Mouse (Mus musculus) intestine, embryonic 15.5 days (tissue): ENCODE results near the gene AC161166.1. TPM values are rescaled to one million over a fixed set of nuclear protein-coding genes. Genes with fewer than 3 reads are reported as not detected.

Experiments
- ATAC-seq: fragments of 200-750 bp; cut with Nextera tagmentation; 2 replicates; pipeline ENCODE4 v1.8.0; 2017; ENCODE audit warnings: moderate TSS enrichment, moderate library complexity
- H3K27ac ChIP-seq: fragments of 300-500 bp; sonication (generic); 2 replicates; pipeline ENCODE4 v1.5.1; 2015; ENCODE audit warnings: mild to moderate bottlenecking, inconsistent platforms
- H3K27me3 ChIP-seq: fragments of 300-500 bp; sonication (generic); replicated peaks from 2 replicates; pipeline ENCODE4 v1.6.1; 2015; ENCODE audit warnings: inconsistent platforms
- H3K36me3 ChIP-seq: fragments of 300-500 bp; sonication (generic); 2 replicates; pipeline ENCODE4 v1.6.1; 2015; ENCODE audit warnings: inconsistent platforms
- H3K4me1 ChIP-seq: fragments of 300-500 bp; sonication (generic); replicated peaks from 2 replicates; pipeline ENCODE4 v1.6.1; 2015; ENCODE audit warnings: inconsistent platforms
- H3K4me2 ChIP-seq: fragments of 300-500 bp; sonication (generic); replicated peaks from 2 replicates; pipeline ENCODE4 v1.6.1; 2015; ENCODE audit warnings: mild to moderate bottlenecking, inconsistent platforms
- H3K4me3 ChIP-seq: fragments of 300-500 bp; sonication (generic); replicated peaks from 2 replicates; pipeline ENCODE4 v1.5.1; 2015; ENCODE audit warnings: inconsistent platforms
- H3K9ac ChIP-seq: fragments of 300-500 bp; sonication (generic); 2 replicates; pipeline ENCODE4 v1.6.1; 2015; ENCODE audit warnings: inconsistent platforms
- H3K9me3 ChIP-seq: fragments of 300-500 bp; sonication (generic); 2 replicates; pipeline ENCODE4 v1.6.1; 2016; ENCODE audit warnings: inconsistent platforms
- WGBS: fragments of 180-500 bp; shearing (Covaris S2); methylation state at CpG from one replicate; pipeline ENCODE4 v1.1.7; 2015; 5-methylcytosine and 5-hydroxymethylcytosine counted together
- polyA plus RNA-seq: library from polyadenylated mRNA; unstranded; fragments of >200 nt; fragmentation: Nextera tagmentation; extraction: Ambion mirVana; gene quantifications from 2 replicates; pipeline ENCODE4 v1.2.1, GENCODE M21; 2015

Gene AC161166.1
- 0.14 and 0.24 TPM in 2 replicates for polyA plus RNA-seq

DNA sequence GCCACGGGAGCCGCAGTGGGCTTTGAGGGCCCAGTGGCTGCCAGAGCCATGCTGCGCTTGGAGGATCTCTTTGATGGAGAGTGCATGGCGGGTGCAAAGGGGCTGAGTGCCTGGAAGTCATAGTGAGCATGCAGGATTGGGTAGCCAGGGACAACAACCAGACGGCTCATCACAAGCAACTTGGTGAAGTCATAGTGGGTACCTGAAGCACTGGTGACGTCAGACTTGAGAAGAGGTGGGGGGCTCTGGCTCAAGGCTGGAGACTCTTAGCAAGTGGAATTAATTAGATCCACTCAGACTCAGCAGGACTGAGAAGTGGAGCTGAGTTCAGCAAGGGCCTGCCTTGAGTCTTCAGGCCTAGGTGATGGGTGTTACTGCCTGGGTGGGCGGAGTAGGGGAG is at the start of gene AC161166.1:
AC161166.1 (minus strand) TSS at position 101 of the 400 bp plus-strand sequence.
- WGBS = 84% methylated on average over 7 of the region's 7 CpGs
- H3K9me3 ChIP-seq = no peaks in the 10 kb centered on the region
- no peaks in the 10 kb centered on the region for H3K27me3 ChIP-seq
- H3K4me3 ChIP-seq = no peak within 1 kb of the TSS
- no peak for ATAC-seq
- peaks cover 10% of the 10 kb centered on the region; the same call in 1 of the 2 replicates for H3K4me1 ChIP-seq
- no peak within 1 kb of the TSS for H3K27ac ChIP-seq
- no peak within 1 kb of the TSS for H3K4me2 ChIP-seq
- H3K9ac ChIP-seq = no peak within 1 kb of the TSS
- H3K36me3 ChIP-seq = no peaks in the 10 kb centered on the region; the same call in 1 of the 2 replicates

DNA sequence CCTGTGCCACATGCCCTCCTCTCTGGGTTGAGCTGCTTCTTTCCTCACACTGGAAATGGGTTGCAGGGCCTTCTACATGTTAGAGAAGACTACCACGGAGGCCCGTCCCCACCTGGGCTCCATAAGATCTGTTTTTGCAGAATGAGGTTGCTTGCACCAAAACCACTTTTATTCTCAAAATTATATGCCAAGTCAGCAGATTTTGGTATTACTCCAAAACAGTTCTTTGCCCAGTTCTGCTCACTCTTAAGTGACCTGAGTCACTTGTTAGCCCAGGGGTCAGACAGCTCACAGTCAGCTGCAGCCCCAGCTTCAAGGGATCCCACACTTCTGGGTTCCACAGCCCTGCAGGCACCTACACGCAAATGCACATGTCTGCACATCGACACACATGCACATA is 49.2 kb upstream of the AC161166.1 start:
- no peak overlapping the region for H3K9ac ChIP-seq
- ATAC-seq = no peak
- WGBS = 95% methylated on average over 4 of the region's 4 CpGs
- peaks cover 28% of the 10 kb centered on the region for H3K36me3 ChIP-seq
- no peaks in the 10 kb centered on the region for H3K9me3 ChIP-seq
- H3K4me3 ChIP-seq = no peak overlapping the region
- no peak overlapping the region for H3K4me2 ChIP-seq
- H3K4me1 ChIP-seq = no peaks in the 10 kb centered on the region
- no peak overlapping the region for H3K27ac ChIP-seq
- no peaks in the 10 kb centered on the region for H3K27me3 ChIP-seq

DNA sequence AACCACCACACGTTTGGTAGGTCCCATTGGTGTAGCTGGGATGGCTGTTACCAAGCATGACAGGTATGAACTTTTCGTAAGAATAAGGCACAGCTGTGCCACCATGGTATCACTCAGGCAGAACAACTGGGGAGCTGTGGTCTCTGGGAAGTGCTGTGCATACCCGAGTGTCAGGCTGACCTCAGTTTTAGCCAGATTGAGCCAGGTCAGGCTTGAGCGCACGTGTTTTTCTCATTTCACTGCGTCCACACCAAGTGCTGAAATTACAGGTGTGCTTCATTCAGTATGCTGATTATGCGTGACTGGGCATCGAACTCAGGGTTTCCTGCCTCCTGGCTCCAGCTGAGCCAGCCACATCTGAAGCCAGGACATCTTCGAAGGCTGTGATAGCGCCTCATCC is 43.5 kb upstream of the AC161166.1 start:
- Histone ChIP-seq H3K9ac (no peak overlapping the region), H3K27me3 (no peaks in the 10 kb centered on the region), H3K36me3 (0 out of 2 replicates have a peak, but pooled peaks cover 14% of the 10 kb centered on the region), H3K9me3 (no peaks in the 10 kb centered on the region), H3K27ac (no peak overlapping the region), H3K4me1 (no peaks in the 10 kb centered on the region), H3K4me2 (no peak overlapping the region), H3K4me3 (no peak overlapping the region)
- WGBS = 92% methylated on average over 10 of the region's 10 CpGs
- ATAC-seq = no peak

DNA sequence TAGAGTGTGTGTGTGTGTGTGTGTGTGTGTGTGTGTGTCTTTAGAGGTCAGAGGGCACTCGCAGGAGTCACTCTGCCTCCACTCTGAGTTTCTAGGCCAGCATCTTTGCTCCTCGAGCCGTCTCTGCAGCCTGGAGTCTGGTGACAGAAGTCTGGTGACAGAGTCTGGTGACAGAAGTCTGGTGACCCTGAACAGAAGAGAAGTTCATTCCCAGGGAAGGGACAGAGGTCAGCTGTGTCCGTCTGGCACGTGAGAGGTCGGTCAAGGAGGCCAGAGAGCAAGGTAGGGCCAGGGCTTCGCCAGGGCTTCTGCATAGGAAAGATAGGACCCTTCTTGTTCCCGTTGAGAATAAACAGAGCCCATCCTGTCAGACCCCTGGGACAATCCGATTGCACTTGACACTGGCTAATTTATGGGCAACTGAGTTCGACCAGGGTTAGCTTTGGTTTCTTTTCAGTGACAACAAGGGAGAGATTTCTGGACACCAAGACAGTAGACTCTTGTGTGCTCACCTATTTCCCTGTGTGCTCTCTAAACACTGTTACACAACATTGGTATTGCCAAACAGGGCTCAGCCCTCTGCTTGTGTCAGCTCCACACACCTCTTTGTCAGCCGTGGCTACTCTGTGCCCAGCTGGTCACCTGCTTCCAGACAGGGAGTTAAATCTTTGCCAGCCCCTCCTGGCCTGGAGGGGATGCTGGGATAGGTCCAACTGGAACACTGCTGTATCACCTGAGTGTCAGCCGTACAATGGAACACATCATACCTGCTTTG is 39.9 kb upstream of the AC161166.1 start:
- no peak for ATAC-seq
- H3K36me3 ChIP-seq = 0 out of 2 replicates have a peak, but pooled peaks cover 12% of the 10 kb centered on the region

DNA sequence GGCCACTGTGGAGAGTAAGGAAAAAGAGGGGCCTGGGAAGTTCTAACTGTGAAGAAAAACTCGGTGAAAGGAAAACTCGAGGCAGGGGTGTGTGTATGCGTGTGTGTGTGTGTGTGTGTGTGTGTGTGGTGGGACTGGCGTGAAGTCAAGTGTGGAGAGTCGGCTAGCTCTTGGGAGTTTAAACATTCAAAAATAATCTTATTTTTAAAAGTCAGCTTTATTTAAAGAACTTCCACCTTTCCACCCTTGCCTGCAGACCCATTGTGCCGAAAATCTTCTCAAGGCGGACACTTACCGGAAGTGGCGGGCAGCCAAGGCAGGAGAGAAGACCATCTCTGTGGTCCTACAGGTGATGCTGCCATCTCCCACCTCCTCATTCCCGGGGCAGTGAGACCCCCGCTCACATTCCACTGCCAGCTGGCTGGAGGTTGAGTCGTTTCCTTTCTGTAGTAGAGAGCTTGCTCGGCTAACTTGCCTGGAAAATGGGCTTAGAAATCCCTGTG is 35.3 kb upstream of the AC161166.1 start:
- peak overlapping the region; percentile 77 for H3K4me2 ChIP-seq
- H3K27ac ChIP-seq = peak overlapping the region; percentile 71; the same call in 1 of the 2 replicates
- no peak for ATAC-seq
- 0 out of 2 replicates have a peak, but pooled peaks cover 6% of the 10 kb centered on the region for H3K36me3 ChIP-seq
- H3K27me3 ChIP-seq = no peaks in the 10 kb centered on the region
- peak overlapping the region; percentile 79 for H3K9ac ChIP-seq
- peaks cover 12% of the 10 kb centered on the region for H3K4me1 ChIP-seq
- peak overlapping the region; percentile 85 for H3K4me3 ChIP-seq
- 23% methylated on average over 13 of the region's 13 CpGs for WGBS
- no peaks in the 10 kb centered on the region for H3K9me3 ChIP-seq

More for the DNA sequence above, 39.9 kb upstream of the AC161166.1 start:
- Histone ChIP-seq H3K4me2 (no peak overlapping the region), H3K27me3 (no peaks in the 10 kb centered on the region), H3K9me3 (no peaks in the 10 kb centered on the region), H3K4me1 (peaks cover 7% of the 10 kb centered on the region), H3K9ac (no peak overlapping the region), H3K4me3 (no peak overlapping the region), H3K27ac (no peak overlapping the region)
- 74% methylated on average over 12 of the region's 12 CpGs for WGBS

GRCm38 (mm10) chr7:24546634-24547389 is 34.6 kb upstream of the AC161166.1 start:
- Histone ChIP-seq H3K4me2 (peak overlapping the region; percentile 77), H3K9me3 (no peaks in the 10 kb centered on the region), H3K4me3 (peak overlapping the region; percentile 85), H3K27ac (peak overlapping the region; percentile 71), H3K27me3 (no peaks in the 10 kb centered on the region), H3K9ac (peak overlapping the region; percentile 79), H3K36me3 (0 out of 2 replicates have a peak, but pooled peaks cover 3% of the 10 kb centered on the region), H3K4me1 (peaks cover 12% of the 10 kb centered on the region)
- WGBS = under 1% methylated on average over 57 of the region's 57 CpGs
- peak; percentile 100 for ATAC-seq

DNA sequence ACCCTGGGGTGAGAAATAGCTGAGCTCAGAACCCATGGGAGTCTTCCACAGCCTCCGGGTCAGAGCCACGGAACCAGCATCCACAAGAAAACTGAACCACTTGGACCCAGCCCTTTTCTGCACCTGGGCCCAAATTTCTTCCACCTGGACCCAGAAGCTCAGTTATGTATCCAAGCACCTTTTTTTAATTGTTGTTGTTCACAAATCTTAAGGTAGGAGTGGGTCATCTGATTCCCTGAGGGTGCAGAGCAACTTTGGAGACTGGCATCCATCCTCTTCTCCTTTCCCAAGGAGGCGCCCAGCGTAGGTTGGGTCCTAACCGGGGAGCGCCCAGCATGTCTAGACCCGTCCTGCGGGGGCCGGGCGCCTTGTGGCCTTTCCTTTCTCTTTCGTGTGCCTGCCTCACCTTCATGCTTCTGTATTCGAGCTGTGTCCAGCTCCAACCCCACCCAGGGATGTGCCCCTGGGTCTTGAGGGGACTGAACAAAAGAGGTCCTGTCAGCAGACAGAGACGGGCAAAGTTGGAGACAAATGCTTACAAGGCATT is 33.9 kb upstream of the AC161166.1 start, which contains the start of the genes Pinlyp and Xrcc1:
Pinlyp (minus strand) TSS at position 51 of the 547 bp plus-strand sequence.
Xrcc1 (plus strand) TSS at position 222 of the 547 bp plus-strand sequence.
- Histone ChIP-seq H3K27me3 (no peaks in the 10 kb centered on the region), H3K4me2 (peak within 1 kb of the TSS; percentile 77), H3K4me1 (peaks cover 12% of the 10 kb centered on the region), H3K4me3 (peak within 1 kb of the TSS; percentile 85), H3K36me3 (0 out of 2 replicates have a peak, but pooled peaks cover 3% of the 10 kb centered on the region), H3K9me3 (no peaks in the 10 kb centered on the region), H3K9ac (peak within 1 kb of the TSS; percentile 79), H3K27ac (peak within 1 kb of the TSS; percentile 71)
- 33% methylated on average over 13 of the region's 13 CpGs for WGBS
- peak; percentile 12; the same call in 1 of the 2 replicates for ATAC-seq

DNA sequence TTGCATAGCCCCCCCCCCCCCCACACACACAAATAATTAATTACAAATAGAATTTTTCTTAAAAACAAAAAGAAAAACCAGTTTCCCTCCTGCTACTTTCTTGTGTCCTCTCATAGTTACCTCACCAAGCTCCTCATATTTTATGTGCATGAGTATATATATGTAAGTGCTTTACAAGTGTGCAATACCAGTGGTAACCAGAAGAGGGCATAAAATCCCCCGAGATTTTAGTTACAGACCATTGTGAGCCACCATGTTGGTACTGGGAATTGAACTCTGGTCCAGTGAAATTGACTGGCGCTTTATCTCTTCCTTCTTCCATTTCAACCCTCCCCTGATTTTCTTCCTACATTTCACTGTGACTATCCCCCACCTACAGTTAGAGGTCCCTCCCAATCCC is 32.3 kb upstream of the AC161166.1 start:
- Histone ChIP-seq H3K9me3 (no peaks in the 10 kb centered on the region), H3K4me3 (no peak overlapping the region), H3K36me3 (0 out of 2 replicates have a peak, but pooled peaks cover 3% of the 10 kb centered on the region), H3K4me1 (peaks cover 12% of the 10 kb centered on the region), H3K9ac (no peak overlapping the region), H3K27ac (no peak overlapping the region), H3K27me3 (no peaks in the 10 kb centered on the region), H3K4me2 (no peak overlapping the region)
- no peak for ATAC-seq
- 84% methylated on average over 2 of the region's 2 CpGs for WGBS

DNA sequence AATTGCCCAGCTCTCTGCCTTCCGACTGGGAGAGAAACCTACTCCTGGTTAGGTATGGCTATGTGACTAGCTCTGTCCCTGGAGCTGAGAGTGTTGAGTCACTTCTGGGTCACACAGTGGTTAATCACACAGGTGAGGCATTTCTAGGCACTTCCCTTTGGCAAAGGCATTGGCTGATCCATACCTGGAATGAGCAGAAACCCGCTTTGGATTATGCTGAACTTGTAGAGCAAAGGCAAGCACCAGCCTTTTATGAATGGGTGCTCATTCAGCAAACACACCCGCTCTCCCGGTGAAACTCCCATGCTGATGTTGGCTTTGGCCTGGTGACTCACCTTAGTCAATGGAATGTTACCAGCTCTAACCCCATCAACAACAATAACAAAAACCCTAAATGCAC is 27.4 kb upstream of the AC161166.1 start:
- 89% methylated on average over 4 of the region's 4 CpGs for WGBS
- Histone ChIP-seq H3K27ac (no peak overlapping the region), H3K9me3 (no peaks in the 10 kb centered on the region), H3K4me2 (no peak overlapping the region), H3K4me1 (no peaks in the 10 kb centered on the region), H3K36me3 (peaks cover 8% of the 10 kb centered on the region; the same call in 1 of the 2 replicates), H3K4me3 (no peak overlapping the region), H3K9ac (no peak overlapping the region), H3K27me3 (no peaks in the 10 kb centered on the region)
- ATAC-seq = no peak

- Histone ChIP-seq H3K4me3 (no peak overlapping the region), H3K27me3 (no peaks in the 10 kb centered on the region), H3K9ac (no peak overlapping the region), H3K4me2 (no peak overlapping the region), H3K4me1 (no peaks in the 10 kb centered on the region), H3K27ac (no peak overlapping the region), H3K9me3 (no peaks in the 10 kb centered on the region), H3K36me3 (peaks cover 14% of the 10 kb centered on the region)
- 74% methylated on average over 5 of the region's 5 CpGs for WGBS
- no peak for ATAC-seq
Measured at GRCm38 (mm10) chr7:24538701-24539100, 26.4 kb upstream of the AC161166.1 start.

DNA sequence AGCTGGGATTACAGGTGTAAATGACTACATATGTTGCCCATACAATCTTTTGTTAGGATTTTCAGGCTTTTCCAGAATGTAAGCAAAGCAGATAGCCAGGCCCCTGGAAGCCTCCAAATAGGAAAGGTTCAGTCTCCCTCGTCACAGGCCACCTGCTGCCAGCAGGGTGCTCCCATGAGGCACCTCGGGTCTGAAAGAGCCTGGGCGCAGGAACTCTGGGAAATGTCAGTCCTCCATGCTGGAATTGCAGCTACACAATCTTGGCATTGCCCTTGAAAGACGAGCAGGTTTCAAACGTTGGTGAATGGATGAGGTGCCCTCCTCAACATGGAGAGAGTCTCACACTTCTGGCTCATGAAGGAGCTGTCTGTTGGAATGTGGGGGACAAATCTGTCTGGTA is 25.9 kb upstream of the AC161166.1 start:
- Histone ChIP-seq H3K4me1 (no peaks in the 10 kb centered on the region), H3K4me3 (no peak overlapping the region), H3K27me3 (no peaks in the 10 kb centered on the region), H3K36me3 (peaks cover 20% of the 10 kb centered on the region), H3K9me3 (no peaks in the 10 kb centered on the region), H3K9ac (no peak overlapping the region), H3K27ac (no peak overlapping the region), H3K4me2 (no peak overlapping the region)
- 37% methylated on average over 5 of the region's 5 CpGs for WGBS
- no peak for ATAC-seq

- H3K4me3 ChIP-seq = no peak overlapping the region
- peaks cover 21% of the 10 kb centered on the region for H3K36me3 ChIP-seq
- H3K27ac ChIP-seq = no peak overlapping the region
- no peaks in the 10 kb centered on the region for H3K27me3 ChIP-seq
- H3K9ac ChIP-seq = no peak overlapping the region
- WGBS = 79% methylated on average over 5 of the region's 5 CpGs
- H3K4me1 ChIP-seq = 0 out of 2 replicates have a peak, but pooled peaks cover under 1% of the 10 kb centered on the region
- ATAC-seq = no peak
- no peak overlapping the region for H3K4me2 ChIP-seq
- H3K9me3 ChIP-seq = no peaks in the 10 kb centered on the region
Measured at GRCm38 (mm10) chr7:24537591-24537990, 25.3 kb upstream of the AC161166.1 start.
